Mouse (Mus musculus): Measurements from ENCODE around the gene Olfr1164. TPM values are rescaled to one million over a fixed set of nuclear protein-coding genes. Genes with fewer than 3 reads are reported as not detected.

Gene Olfr1164
- not detected for polyA plus RNA-seq (2014; fragmentation: Illumina TruSeq; extraction: RNeasy Lipid Tissue Mini Kit (QIAGEN cat#74804); ENCODE audit: low read depth, low replicate concordance)

DNA sequence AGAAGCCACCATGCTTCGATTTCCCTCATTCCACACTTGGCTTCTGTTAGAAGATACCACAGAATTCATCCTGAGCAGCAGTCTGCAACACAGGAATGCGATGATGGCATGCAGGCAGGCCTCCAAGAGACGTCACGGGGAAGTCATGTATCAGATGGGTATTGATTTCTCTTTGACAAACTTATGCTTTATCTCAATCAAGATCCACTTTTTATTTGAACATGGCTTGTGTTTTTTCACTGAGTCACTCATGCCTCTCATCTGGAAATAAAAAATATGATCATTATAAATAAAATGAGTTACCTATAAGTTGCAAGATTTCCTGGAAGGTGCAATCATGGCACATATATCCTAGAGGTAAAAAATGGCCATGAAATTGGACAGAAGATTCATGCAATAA is at the start of gene Olfr1164:
Gene Olfr1164 (minus strand): TSS at position 101 of the 400 bp plus-strand sequence.

DNA sequence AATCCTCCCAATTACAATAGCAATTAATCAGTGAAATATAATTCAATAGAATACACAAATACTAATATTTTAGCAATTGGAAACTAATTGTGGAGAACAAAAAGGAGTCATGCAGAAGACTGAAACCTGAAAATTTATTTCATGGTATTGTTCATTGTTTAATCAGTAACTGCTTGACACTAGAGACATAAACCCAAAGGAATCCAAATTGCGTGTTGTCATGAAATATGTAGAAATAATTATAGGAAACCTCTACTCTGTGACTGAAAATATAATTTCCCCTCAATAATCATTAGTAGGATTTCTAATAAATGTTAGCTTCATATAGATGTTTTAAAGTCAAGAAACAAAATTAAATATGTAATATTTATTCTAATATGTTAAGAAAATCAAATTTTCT is 34.4 kb upstream of the Olfr1164 start, which contains the start of gene Olfr1166:
Gene Olfr1166 (minus strand): TSS at position 101 of the 400 bp plus-strand sequence.

DNA sequence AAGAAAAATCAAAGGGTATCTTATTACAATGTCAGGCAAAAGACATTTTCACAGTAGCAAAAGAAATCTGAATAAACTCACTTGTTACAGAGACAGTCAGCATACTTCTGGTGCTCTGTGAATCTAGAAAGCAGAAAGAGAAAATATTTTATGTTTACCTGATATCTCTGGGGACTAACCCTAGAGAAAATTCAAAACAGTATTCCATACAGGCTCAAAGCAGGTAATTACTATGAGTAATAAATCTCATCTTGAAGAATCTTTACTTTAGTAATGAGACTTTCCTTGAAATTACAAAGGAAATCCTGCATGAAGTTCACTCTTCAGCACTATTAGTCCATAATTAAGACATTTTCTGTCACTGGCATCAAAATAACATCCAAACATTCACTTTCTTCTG is 22.0 kb downstream of the Olfr1164 start, which contains the start of gene Olfr1163:
Gene Olfr1163 (minus strand): TSS at position 101 of the 400 bp plus-strand sequence.

DNA sequence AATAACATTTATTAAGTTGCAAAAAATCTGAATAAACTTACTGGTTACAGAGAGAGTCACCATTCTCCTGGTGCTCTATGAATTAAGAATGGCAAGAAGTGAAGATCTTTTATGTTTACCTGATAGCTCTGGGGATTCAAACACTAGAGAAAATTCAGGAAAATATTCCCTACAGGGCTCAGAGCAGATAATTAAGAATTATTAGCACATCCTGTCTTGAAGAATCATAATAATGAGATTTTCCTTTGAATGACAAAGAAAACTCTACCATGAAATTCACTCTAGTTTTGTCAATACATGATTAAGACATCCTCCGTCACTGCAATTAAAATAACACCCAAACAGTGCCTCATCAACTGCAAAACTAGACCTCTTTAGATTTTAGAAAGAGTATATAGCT is 42.7 kb downstream of the Olfr1164 start, which contains the start of gene Olfr1162:
Gene Olfr1162 (minus strand): TSS at position 101 of the 400 bp plus-strand sequence.

Other genes starting within 250 kb of the Olfr1164 start
- not detected for gene Olfr1150-ps1, start 250.0 kb downstream of the Olfr1164 start, polyA plus RNA-seq (2014; fragmentation: Illumina TruSeq; extraction: RNeasy Lipid Tissue Mini Kit (QIAGEN cat#74804); ENCODE audit: low read depth, low replicate concordance)
- gene Olfr1151, start 238.1 kb downstream of the Olfr1164 start, polyA plus RNA-seq (2014; fragmentation: Illumina TruSeq; extraction: RNeasy Lipid Tissue Mini Kit (QIAGEN cat#74804); ENCODE audit: low read depth, low replicate concordance), result not detected
- not detected for gene Olfr1152, start 227.5 kb downstream of the Olfr1164 start, polyA plus RNA-seq (2014; fragmentation: Illumina TruSeq; extraction: RNeasy Lipid Tissue Mini Kit (QIAGEN cat#74804); ENCODE audit: low read depth, low replicate concordance)
- gene Olfr1153, start 199.0 kb downstream of the Olfr1164 start, polyA plus RNA-seq (2014; fragmentation: Illumina TruSeq; extraction: RNeasy Lipid Tissue Mini Kit (QIAGEN cat#74804); ENCODE audit: low read depth, low replicate concordance), result not detected
- not detected for gene Olfr1154, start 188.8 kb downstream of the Olfr1164 start, polyA plus RNA-seq (2014; fragmentation: Illumina TruSeq; extraction: RNeasy Lipid Tissue Mini Kit (QIAGEN cat#74804); ENCODE audit: low read depth, low replicate concordance)
- gene Olfr1155, start 148.8 kb downstream of the Olfr1164 start, polyA plus RNA-seq (2014; fragmentation: Illumina TruSeq; extraction: RNeasy Lipid Tissue Mini Kit (QIAGEN cat#74804); ENCODE audit: low read depth, low replicate concordance), result not detected
- not detected for gene Olfr1156, start 140.9 kb downstream of the Olfr1164 start, polyA plus RNA-seq (2014; fragmentation: Illumina TruSeq; extraction: RNeasy Lipid Tissue Mini Kit (QIAGEN cat#74804); ENCODE audit: low read depth, low replicate concordance)
- not detected for gene Olfr1157, start 125.7 kb downstream of the Olfr1164 start, polyA plus RNA-seq (2014; fragmentation: Illumina TruSeq; extraction: RNeasy Lipid Tissue Mini Kit (QIAGEN cat#74804); ENCODE audit: low read depth, low replicate concordance)
- gene Olfr74, start 119.3 kb downstream of the Olfr1164 start, polyA plus RNA-seq (2014; fragmentation: Illumina TruSeq; extraction: RNeasy Lipid Tissue Mini Kit (QIAGEN cat#74804); ENCODE audit: low read depth, low replicate concordance), result not detected
- gene Olfr1158, start 103.9 kb downstream of the Olfr1164 start, polyA plus RNA-seq (2014; fragmentation: Illumina TruSeq; extraction: RNeasy Lipid Tissue Mini Kit (QIAGEN cat#74804); ENCODE audit: low read depth, low replicate concordance), result not detected
- gene Olfr1160, start 85.7 kb downstream of the Olfr1164 start, polyA plus RNA-seq (2014; fragmentation: Illumina TruSeq; extraction: RNeasy Lipid Tissue Mini Kit (QIAGEN cat#74804); ENCODE audit: low read depth, low replicate concordance), result not detected
- gene Olfr1161, start 71.2 kb downstream of the Olfr1164 start, polyA plus RNA-seq (2014; fragmentation: Illumina TruSeq; extraction: RNeasy Lipid Tissue Mini Kit (QIAGEN cat#74804); ENCODE audit: low read depth, low replicate concordance), result not detected
- not detected for gene Olfr73, start 56.3 kb downstream of the Olfr1164 start, polyA plus RNA-seq (2014; fragmentation: Illumina TruSeq; extraction: RNeasy Lipid Tissue Mini Kit (QIAGEN cat#74804); ENCODE audit: low read depth, low replicate concordance)
- not detected for gene Olfr1162, start 42.8 kb downstream of the Olfr1164 start, polyA plus RNA-seq (2014; fragmentation: Illumina TruSeq; extraction: RNeasy Lipid Tissue Mini Kit (QIAGEN cat#74804); ENCODE audit: low read depth, low replicate concordance)
- not detected for gene Olfr1163, start 22.1 kb downstream of the Olfr1164 start, polyA plus RNA-seq (2014; fragmentation: Illumina TruSeq; extraction: RNeasy Lipid Tissue Mini Kit (QIAGEN cat#74804); ENCODE audit: low read depth, low replicate concordance)
- not detected for gene Olfr1166, start 34.3 kb upstream of the Olfr1164 start, polyA plus RNA-seq (2014; fragmentation: Illumina TruSeq; extraction: RNeasy Lipid Tissue Mini Kit (QIAGEN cat#74804); ENCODE audit: low read depth, low replicate concordance)
- gene Olfr1167, start 61.2 kb upstream of the Olfr1164 start, polyA plus RNA-seq (2014; fragmentation: Illumina TruSeq; extraction: RNeasy Lipid Tissue Mini Kit (QIAGEN cat#74804); ENCODE audit: low read depth, low replicate concordance), result not detected
- gene Olfr1168, start 87.9 kb upstream of the Olfr1164 start, polyA plus RNA-seq (2014; fragmentation: Illumina TruSeq; extraction: RNeasy Lipid Tissue Mini Kit (QIAGEN cat#74804); ENCODE audit: low read depth, low replicate concordance), result not detected
- gene Olfr1170, start 134.4 kb upstream of the Olfr1164 start, polyA plus RNA-seq (2014; fragmentation: Illumina TruSeq; extraction: RNeasy Lipid Tissue Mini Kit (QIAGEN cat#74804); ENCODE audit: low read depth, low replicate concordance), result not detected
- gene Olfr1173, start 185.9 kb upstream of the Olfr1164 start, polyA plus RNA-seq (2014; fragmentation: Illumina TruSeq; extraction: RNeasy Lipid Tissue Mini Kit (QIAGEN cat#74804); ENCODE audit: low read depth, low replicate concordance), result not detected
- gene Olfr1174-ps, start 221.2 kb upstream of the Olfr1164 start, polyA plus RNA-seq (2014; fragmentation: Illumina TruSeq; extraction: RNeasy Lipid Tissue Mini Kit (QIAGEN cat#74804); ENCODE audit: low read depth, low replicate concordance), result not detected
- not detected for gene Olfr1175-ps, start 233.2 kb upstream of the Olfr1164 start, polyA plus RNA-seq (2014; fragmentation: Illumina TruSeq; extraction: RNeasy Lipid Tissue Mini Kit (QIAGEN cat#74804); ENCODE audit: low read depth, low replicate concordance)
- gene Olfr1176, start 242.8 kb upstream of the Olfr1164 start, polyA plus RNA-seq (2014; fragmentation: Illumina TruSeq; extraction: RNeasy Lipid Tissue Mini Kit (QIAGEN cat#74804); ENCODE audit: low read depth, low replicate concordance), result not detected